8 mouse cellular contexts compared by ENCODE assay signal in genomic region chr7:57591249-57591577, GRCm38 (mm10).
DNase-seq lines count a peak whose midpoint lies in the region; ATAC-seq and TF ChIP-seq lines count a peak whose summit lies in the region.

No protein-coding gene starts in this region.

- no peak for DNase-seq in lung, postnatal 0 days (ENCODE audit: low spot score)
- DNase-seq in lung, adult 2 months, result no peak
- no peak for DNase-seq in forebrain, embryonic 14.5 days (ENCODE audit: low spot score)
- DNase-seq in limb, embryonic 10.5 days (ENCODE audit: low spot score), result no peak
- DNase-seq in layer of hippocampus, adult 8-10 months (ENCODE audit: low spot score in 2 of 2), result no peak
- no peak for DNase-seq in cerebellum, postnatal 36 days
- no peak for DNase-seq in cerebellum, postnatal 25 days

- WGBS in lung, postnatal 0 days, result 5% methylated on average over 17 of the region's 34 CpGs
- under 1% methylated on average over 32 of the region's 34 CpGs for WGBS in lung, adult 2 months
- under 1% methylated on average over 32 of the region's 34 CpGs for WGBS in forebrain, embryonic 14.5 days
- under 1% methylated on average over 29 of the region's 34 CpGs for WGBS in limb, embryonic 10.5 days
- WGBS in olfactory bulb, adult 2 months, result under 1% methylated on average over 34 of the region's 34 CpGs

- no peaks in the 10 kb centered on the region for H3K4me1 ChIP-seq in lung, postnatal 0 days (ENCODE audit: insufficient read depth, low read depth, low read length)
- H3K4me1 ChIP-seq in lung, adult 2 months (ENCODE audit: control insufficient read depth, insufficient read depth, low read length), result no peaks in the 10 kb centered on the region
- no peaks in the 10 kb centered on the region for H3K4me1 ChIP-seq in forebrain, embryonic 14.5 days (ENCODE audit: control insufficient read depth, insufficient read depth, low read length)
- H3K4me1 ChIP-seq in limb, embryonic 10.5 days, result peaks cover 17% of the 10 kb centered on the region
- H3K4me1 ChIP-seq in olfactory bulb, adult 2 months (ENCODE audit: control insufficient read depth, insufficient read depth, low read length), result no peaks in the 10 kb centered on the region

- no peak for TF ChIP-seq POLR2A in lung, adult 2 months (IDR thresholded peaks at IDR 0.05; ENCODE audit: borderline replicate concordance, extremely low read depth, low read depth, low read length)
- TF ChIP-seq POLR2A in olfactory bulb, adult 2 months (IDR thresholded peaks at IDR 0.05; ENCODE audit: insufficient read depth, low read depth, low read length), result no peak

- no peak overlapping the region for H3K27ac ChIP-seq in lung, postnatal 0 days (ENCODE audit: low read length)
- peak overlapping the region; percentile 79 for H3K27ac ChIP-seq in forebrain, embryonic 14.5 days (ENCODE audit: low read depth, low read length)
- H3K27ac ChIP-seq in limb, embryonic 10.5 days, result peak overlapping the region; percentile 59; the same call in 1 of the 2 replicates
- H3K27ac ChIP-seq in olfactory bulb, adult 2 months (ENCODE audit: insufficient read depth, low read depth, low read length), result peak overlapping the region; percentile 90

- H3K36me3 ChIP-seq in lung, postnatal 0 days (ENCODE audit: insufficient read depth, low read length), result no peaks in the 10 kb centered on the region
- H3K36me3 ChIP-seq in forebrain, embryonic 14.5 days (ENCODE audit: control insufficient read depth, insufficient read depth, low read length), result no peaks in the 10 kb centered on the region
- no peaks in the 10 kb centered on the region for H3K36me3 ChIP-seq in limb, embryonic 10.5 days

- H3K27me3 ChIP-seq in lung, postnatal 0 days (replicated peaks; ENCODE audit: insufficient read depth, low read length), result peaks cover 14% of the 10 kb centered on the region
- no peaks in the 10 kb centered on the region for H3K27me3 ChIP-seq in forebrain, embryonic 14.5 days (replicated peaks; ENCODE audit: control insufficient read depth, insufficient read depth, low read length)
- H3K27me3 ChIP-seq in limb, embryonic 10.5 days (ENCODE audit: low read depth, poor library complexity, severe bottlenecking), result peaks cover 34% of the 10 kb centered on the region

- H3K4me2 ChIP-seq in lung, postnatal 0 days (replicated peaks; ENCODE audit: low read depth, low read length), result peak overlapping the region; percentile 66
- peak overlapping the region; percentile 93 for H3K4me2 ChIP-seq in forebrain, embryonic 14.5 days (ENCODE audit: low read length)

- H3K4me3 ChIP-seq in lung, postnatal 0 days (ENCODE audit: low read depth, low read length), result peak overlapping the region; percentile 37
- H3K4me3 ChIP-seq in lung, adult 2 months (replicated peaks; ENCODE audit: extremely low read depth, low read depth, low read length), result no peak overlapping the region
- H3K4me3 ChIP-seq in forebrain, embryonic 14.5 days (ENCODE audit: low read depth, low read length), result peak overlapping the region; percentile 63
- H3K4me3 ChIP-seq in limb, embryonic 10.5 days, result peak overlapping the region; percentile 78
- peak overlapping the region; percentile 90 for H3K4me3 ChIP-seq in olfactory bulb, adult 2 months (ENCODE audit: insufficient read depth, low read depth, low read length)

- H3K9ac ChIP-seq in lung, postnatal 0 days (replicated peaks; ENCODE audit: low read depth), result no peak overlapping the region
- peak overlapping the region; percentile 80 for H3K9ac ChIP-seq in forebrain, embryonic 14.5 days (ENCODE audit: low read length)

- H3K9me3 ChIP-seq in lung, postnatal 0 days (ENCODE audit: low read length), result no peaks in the 10 kb centered on the region
- H3K9me3 ChIP-seq in forebrain, embryonic 14.5 days (replicated peaks; ENCODE audit: control insufficient read depth, low read length), result no peaks in the 10 kb centered on the region
- no peaks in the 10 kb centered on the region for H3K9me3 ChIP-seq in limb, embryonic 10.5 days (replicated peaks)

- no peak for ATAC-seq in lung, postnatal 0 days
- ATAC-seq in forebrain, embryonic 14.5 days, result peak; percentile 81

- TF ChIP-seq CTCF in lung, postnatal 0 days (IDR thresholded peaks at IDR 0.05), result no peak
- no peak for TF ChIP-seq CTCF in lung, adult 2 months (IDR thresholded peaks at IDR 0.05; ENCODE audit: insufficient read depth, low read length)
- TF ChIP-seq CTCF in olfactory bulb, adult 2 months (IDR thresholded peaks at IDR 0.05; ENCODE audit: insufficient read depth, low read depth, low read length), result no peak

- TF ChIP-seq EP300 in lung, postnatal 0 days (IDR thresholded peaks at IDR 0.05), result no peak
